Mouse (Mus musculus) megakaryocyte, embryonic 14.5 days (primary cell): Measurements from ENCODE around the gene Anapc15-ps. TPM values are rescaled to one million over a fixed set of nuclear protein-coding genes. Genes with fewer than 3 reads are reported as not detected.

Experiments
- H3K27me3 ChIP-seq: replicated peaks from 2 replicates; pipeline ENCODE3; 2012; ENCODE audit warnings: inconsistent platforms
- H3K36me3 ChIP-seq: replicated peaks from 2 replicates; pipeline ENCODE3; 2012; ENCODE audit warnings: low read length, inconsistent platforms, mixed read lengths
- H3K4me1 ChIP-seq: 2 replicates; pipeline ENCODE4 v1.6.1; 2012; ENCODE audit warnings: inconsistent platforms
- H3K4me3 ChIP-seq: replicated peaks from 2 replicates; pipeline ENCODE3; 2012; ENCODE audit warnings: moderate library complexity, mild to moderate bottlenecking, inconsistent platforms
- H3K9me3 ChIP-seq: 2 replicates; pipeline ENCODE4 v1.6.1; 2012; ENCODE audit warnings: inconsistent platforms
- FLI1 ChIP-seq: IDR thresholded peaks from 2 replicates; pipeline ENCODE4 v1.6.1; 2012; ENCODE audit warnings: low read length, inconsistent platforms, mixed read lengths
- GATA1 ChIP-seq: IDR thresholded peaks from 3 replicates; pipeline ENCODE4 v1.6.1; 2012; ENCODE audit warnings: mixed read lengths, low read length, inconsistent platforms, borderline replicate concordance
- polyA plus RNA-seq: library from polyadenylated mRNA; stranded (reverse); fragments of >175 nt; gene quantifications from 2 replicates; pipeline ENCODE4 v1.2.3, GENCODE M21; 2012; ENCODE audit warnings: low replicate concordance; ENCODE audit not compliant: insufficient read depth

Anapc15-ps gene
- polyA plus RNA-seq, 1 experiment: not detected

- no peaks in the 10 kb centered on the region for H3K36me3 ChIP-seq
- no peaks in the 10 kb centered on the region for H3K9me3 ChIP-seq
- H3K4me1 ChIP-seq: peaks cover 66% of the 10 kb centered on the region
- H3K27me3 ChIP-seq: peaks cover 5% of the 10 kb centered on the region
- no peak overlapping the region for H3K4me3 ChIP-seq
- TF ChIP-seq FLI1: no peak
- TF ChIP-seq GATA1: no peak
Observed at GRCm38 (mm10) chr10:95694559-95695251, 21.5 kb upstream of the Anapc15-ps start.

GRCm38 (mm10) chr10:95691347-95691746 is 18.1 kb upstream of the Anapc15-ps start:
- H3K9me3 ChIP-seq: no peaks in the 10 kb centered on the region
- H3K4me3 ChIP-seq: no peak overlapping the region
- peaks cover 8% of the 10 kb centered on the region for H3K27me3 ChIP-seq
- H3K4me1 ChIP-seq: peaks cover 48% of the 10 kb centered on the region
- TF ChIP-seq FLI1 (no peak), GATA1 (no peak)
- no peaks in the 10 kb centered on the region for H3K36me3 ChIP-seq

- Histone ChIP-seq H3K4me3 (no peak overlapping the region), H3K9me3 (no peaks in the 10 kb centered on the region), H3K4me1 (peaks cover 49% of the 10 kb centered on the region), H3K36me3 (no peaks in the 10 kb centered on the region), H3K27me3 (peaks cover 7% of the 10 kb centered on the region)
- TF ChIP-seq GATA1 (no peak), FLI1 (no peak)
Observed at GRCm38 (mm10) chr10:95689833-95690232, 16.6 kb upstream of the Anapc15-ps start.

DNA sequence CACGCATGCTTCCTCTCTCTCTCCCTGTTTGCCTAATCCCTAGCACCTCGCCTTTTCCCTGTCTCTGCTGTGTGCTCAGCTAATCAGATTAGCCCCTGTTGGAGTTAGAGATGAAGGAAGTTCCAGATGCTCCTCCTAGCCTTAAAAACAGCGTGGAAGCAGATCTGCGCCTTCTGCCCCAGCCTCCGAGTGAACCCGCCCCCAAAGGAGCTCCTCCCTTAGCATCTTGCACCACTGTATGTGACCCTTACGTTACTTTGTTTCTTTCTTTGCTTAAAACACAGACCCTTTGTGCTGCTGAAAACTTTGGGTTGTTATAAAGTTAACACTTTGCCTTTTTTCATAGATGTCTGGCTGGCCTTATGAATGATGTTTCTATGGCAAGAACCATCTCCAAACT is 15.8 kb upstream of the Anapc15-ps start:
- H3K27me3 ChIP-seq: peaks cover 5% of the 10 kb centered on the region
- peaks cover 47% of the 10 kb centered on the region for H3K4me1 ChIP-seq
- no peaks in the 10 kb centered on the region for H3K9me3 ChIP-seq
- TF ChIP-seq FLI1: no peak
- TF ChIP-seq GATA1: no peak
- no peaks in the 10 kb centered on the region for H3K36me3 ChIP-seq
- H3K4me3 ChIP-seq: peak overlapping the region; percentile 64

- Histone ChIP-seq H3K27me3 (peaks cover 5% of the 10 kb centered on the region), H3K4me1 (peaks cover 39% of the 10 kb centered on the region), H3K9me3 (no peaks in the 10 kb centered on the region), H3K36me3 (no peaks in the 10 kb centered on the region), H3K4me3 (no peak overlapping the region)
- TF ChIP-seq GATA1 (no peak), FLI1 (no peak)
Observed at GRCm38 (mm10) chr10:95687558-95688141, 14.4 kb upstream of the Anapc15-ps start.

- H3K4me1 ChIP-seq: peaks cover 44% of the 10 kb centered on the region
- no peak for TF ChIP-seq FLI1
- no peak for TF ChIP-seq GATA1
- no peaks in the 10 kb centered on the region for H3K9me3 ChIP-seq
- no peaks in the 10 kb centered on the region for H3K36me3 ChIP-seq
- peaks cover 5% of the 10 kb centered on the region for H3K27me3 ChIP-seq
- H3K4me3 ChIP-seq: no peak overlapping the region
Observed at GRCm38 (mm10) chr10:95686041-95686440, 12.8 kb upstream of the Anapc15-ps start.

DNA sequence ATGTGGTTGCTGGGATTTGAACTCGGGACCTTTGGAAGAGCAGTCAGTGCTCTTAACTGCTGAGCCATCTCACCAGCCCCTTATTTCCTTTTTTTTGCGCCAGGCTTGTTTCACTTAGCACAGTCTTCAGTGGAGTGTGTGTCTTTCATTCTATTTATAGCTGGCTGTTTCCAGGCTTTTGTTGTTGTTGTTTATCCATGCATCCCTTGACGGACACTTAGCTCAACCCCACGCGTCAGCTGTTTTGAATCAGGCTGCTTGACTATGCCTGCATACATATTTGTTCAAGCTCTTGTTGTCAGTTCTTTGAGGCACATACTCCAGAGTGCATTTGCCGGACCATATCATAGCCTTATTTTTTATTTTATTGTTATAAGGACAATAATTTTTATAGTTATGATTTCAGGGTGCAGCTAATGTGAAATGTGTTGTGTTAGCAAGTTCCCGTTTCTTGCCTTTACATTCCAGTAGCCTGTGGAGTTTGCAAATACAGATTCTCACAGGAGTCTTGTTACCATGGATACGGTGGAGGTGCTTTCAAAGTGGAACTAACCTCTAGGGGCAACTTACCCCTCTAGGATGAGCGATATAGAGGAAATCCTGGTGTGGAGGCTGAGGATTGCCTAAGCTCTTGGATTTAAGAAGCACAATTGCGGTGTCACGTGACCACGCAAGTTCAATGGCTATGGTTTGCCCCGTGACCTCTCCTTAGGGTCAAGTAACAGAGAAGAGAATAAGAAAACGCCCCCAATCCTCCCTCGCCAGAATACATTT is 11.7 kb upstream of the Anapc15-ps start:
- TF ChIP-seq GATA1: no peak
- no peak for TF ChIP-seq FLI1
- H3K27me3 ChIP-seq: peaks cover 5% of the 10 kb centered on the region

DNA sequence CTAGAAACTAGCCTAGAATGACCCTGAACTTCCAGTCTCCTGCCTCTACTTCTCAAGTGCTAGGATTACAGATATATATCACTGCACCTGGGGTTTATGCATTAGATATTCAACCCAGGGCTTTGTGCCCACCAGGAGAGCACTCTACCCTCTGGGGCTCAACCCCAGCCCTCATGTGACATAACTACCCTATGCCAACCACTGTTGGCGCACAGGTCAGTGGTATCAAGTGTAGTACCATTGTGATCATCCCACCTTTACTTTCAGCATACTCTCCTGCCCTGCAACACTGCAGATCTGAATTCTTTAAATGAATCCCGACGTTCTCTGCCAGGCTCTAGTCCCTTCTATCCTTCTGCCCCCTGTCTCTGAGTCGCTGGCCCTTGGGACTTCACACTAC is 11.0 kb upstream of the Anapc15-ps start:
- H3K27me3 ChIP-seq: peaks cover 5% of the 10 kb centered on the region
- H3K36me3 ChIP-seq: no peaks in the 10 kb centered on the region
- no peaks in the 10 kb centered on the region for H3K9me3 ChIP-seq
- H3K4me3 ChIP-seq: no peak overlapping the region
- no peak for TF ChIP-seq FLI1
- H3K4me1 ChIP-seq: peaks cover 60% of the 10 kb centered on the region

More for the DNA sequence above, 11.7 kb upstream of the Anapc15-ps start:
- H3K4me1 ChIP-seq: peaks cover 54% of the 10 kb centered on the region
- H3K4me3 ChIP-seq: no peak overlapping the region
- no peaks in the 10 kb centered on the region for H3K9me3 ChIP-seq
- no peaks in the 10 kb centered on the region for H3K36me3 ChIP-seq

DNA sequence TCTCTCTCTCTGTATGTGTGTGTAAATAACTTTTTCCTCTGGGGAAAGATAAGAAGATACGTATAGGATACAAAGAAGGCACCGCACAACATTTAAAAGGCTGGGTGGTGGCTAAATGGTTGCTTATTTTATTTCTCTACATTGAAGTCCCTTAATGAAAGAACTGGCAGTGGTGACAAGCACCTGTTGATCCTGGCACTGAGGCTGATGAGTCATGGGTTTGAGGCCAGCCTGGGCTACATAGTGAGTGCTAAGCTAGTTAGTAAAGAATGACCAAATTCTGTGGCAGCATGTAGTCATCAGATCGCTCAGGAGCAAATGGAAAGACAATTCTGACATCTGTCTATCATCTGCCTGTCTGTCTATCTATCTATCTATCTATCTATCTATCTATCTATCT is 10.5 kb upstream of the Anapc15-ps start:
- Histone ChIP-seq H3K4me3 (no peak overlapping the region), H3K27me3 (peaks cover 2% of the 10 kb centered on the region), H3K9me3 (no peaks in the 10 kb centered on the region), H3K36me3 (no peaks in the 10 kb centered on the region), H3K4me1 (peaks cover 62% of the 10 kb centered on the region)
- TF ChIP-seq GATA1 (no peak), FLI1 (no peak)

- Histone ChIP-seq H3K27me3 (peaks cover 2% of the 10 kb centered on the region), H3K4me1 (peaks cover 68% of the 10 kb centered on the region), H3K36me3 (no peaks in the 10 kb centered on the region), H3K9me3 (no peaks in the 10 kb centered on the region), H3K4me3 (no peak overlapping the region)
- TF ChIP-seq GATA1: no peak
- TF ChIP-seq FLI1: no peak
Observed at GRCm38 (mm10) chr10:95682964-95683363, 9.7 kb upstream of the Anapc15-ps start.
